Mouse (Mus musculus): ENCODE data around the gene Dtymk. TPM values are rescaled to one million over a fixed set of nuclear protein-coding genes. Genes with fewer than 3 reads are reported as not detected.
"Not testable (repeated sequence)": the region's sequence is repeated elsewhere in the genome, so short reads cannot be mapped to it uniquely, and the experiment has no call there.

The Dtymk gene
- polyA plus RNA-seq, 1 experiment = 111 TPM

DNA sequence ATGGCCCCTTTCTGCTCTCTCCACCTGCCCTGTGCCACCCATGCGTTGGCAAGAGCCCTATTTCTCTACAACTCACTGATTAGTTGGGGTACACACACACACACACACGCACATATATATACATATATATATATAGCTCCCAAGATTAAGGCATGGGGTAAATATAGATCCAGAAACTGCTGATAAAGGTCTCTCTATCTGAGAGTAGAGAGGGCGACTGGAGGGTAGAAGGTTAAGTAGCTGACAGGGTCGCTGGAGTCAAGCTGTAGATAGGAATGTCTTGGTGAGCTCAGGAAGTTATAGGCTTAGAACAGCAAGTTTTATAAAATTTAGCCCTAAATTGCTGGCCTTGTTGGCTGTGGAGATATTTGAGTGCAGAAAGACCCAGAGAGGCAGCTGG lies 3.1 kb upstream of the Dtymk start:
- no peak for DNase-seq (ENCODE audit: low spot score)

DNA sequence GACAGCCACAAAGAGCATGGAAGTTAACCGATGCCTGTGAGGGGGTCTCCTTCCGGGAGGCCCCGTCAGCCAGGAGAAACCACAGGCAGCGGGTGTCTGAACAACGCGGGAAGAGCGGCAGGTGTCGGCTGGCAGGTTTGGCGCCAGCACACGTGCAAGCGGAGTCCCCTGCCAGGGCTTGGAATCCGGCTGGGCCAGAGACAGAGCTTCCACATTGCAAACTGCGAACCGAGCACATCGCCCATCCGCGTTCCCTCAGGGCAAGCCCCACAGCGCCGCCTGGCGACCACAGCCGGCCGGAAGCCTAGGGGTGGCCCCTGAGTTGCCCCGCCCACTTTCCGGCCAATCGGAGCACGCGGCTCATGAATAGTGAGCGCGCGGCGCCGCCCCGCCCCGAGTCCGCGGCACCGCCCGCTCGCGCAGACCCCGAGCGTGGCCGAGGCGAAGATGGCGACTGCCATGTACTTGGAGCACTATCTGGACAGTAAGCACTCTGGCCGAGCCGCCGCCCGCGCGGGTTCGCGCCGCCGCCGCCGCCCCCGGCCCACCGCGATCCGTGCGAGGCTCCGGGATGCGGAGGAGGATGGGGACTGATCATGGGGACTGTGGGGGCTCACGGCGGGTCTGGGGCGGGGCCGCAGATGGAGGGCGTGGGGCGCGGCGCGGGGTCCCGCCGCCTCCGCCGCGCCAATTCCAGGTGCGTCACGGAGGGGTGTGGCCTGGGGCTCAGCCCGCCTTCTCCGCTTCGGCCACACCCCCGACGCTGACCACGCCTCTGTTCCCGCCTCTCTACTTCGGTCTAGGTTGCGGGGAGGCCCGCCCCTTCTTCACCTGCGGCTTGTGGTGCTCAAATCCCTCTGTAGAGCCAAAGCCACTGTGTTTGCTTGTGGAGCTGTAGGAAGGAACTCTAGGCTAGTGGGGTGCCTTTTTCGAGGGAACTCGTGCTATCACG lies 2.1 kb upstream of the Dtymk start, which contains the start of gene Ing5:
Gene Ing5, plus strand, starts transcription at position 410 of the 952 bp plus-strand sequence.
- DNase-seq (ENCODE audit: low spot score) = peak; percentile 100

DNA sequence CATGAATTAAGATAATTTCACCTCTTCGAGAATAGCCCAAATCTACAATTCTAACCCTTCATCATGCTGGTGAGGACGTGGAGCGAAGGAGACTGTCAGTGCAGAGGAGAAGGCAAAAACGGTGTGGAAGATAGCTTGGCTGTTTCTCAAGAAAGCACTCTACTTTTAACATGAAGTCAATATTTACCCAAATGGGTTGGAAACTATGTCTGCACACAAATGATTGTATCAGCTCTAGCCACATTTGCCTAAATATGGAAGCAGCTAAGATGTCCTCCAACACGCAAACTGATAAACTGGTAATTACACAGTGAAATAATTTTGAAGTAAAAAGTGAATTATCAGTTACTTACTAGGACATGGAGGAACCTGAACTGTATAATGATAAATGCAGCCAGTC lies 1.0 kb upstream of the Dtymk start:
- no peak for DNase-seq (ENCODE audit: low spot score)

DNA sequence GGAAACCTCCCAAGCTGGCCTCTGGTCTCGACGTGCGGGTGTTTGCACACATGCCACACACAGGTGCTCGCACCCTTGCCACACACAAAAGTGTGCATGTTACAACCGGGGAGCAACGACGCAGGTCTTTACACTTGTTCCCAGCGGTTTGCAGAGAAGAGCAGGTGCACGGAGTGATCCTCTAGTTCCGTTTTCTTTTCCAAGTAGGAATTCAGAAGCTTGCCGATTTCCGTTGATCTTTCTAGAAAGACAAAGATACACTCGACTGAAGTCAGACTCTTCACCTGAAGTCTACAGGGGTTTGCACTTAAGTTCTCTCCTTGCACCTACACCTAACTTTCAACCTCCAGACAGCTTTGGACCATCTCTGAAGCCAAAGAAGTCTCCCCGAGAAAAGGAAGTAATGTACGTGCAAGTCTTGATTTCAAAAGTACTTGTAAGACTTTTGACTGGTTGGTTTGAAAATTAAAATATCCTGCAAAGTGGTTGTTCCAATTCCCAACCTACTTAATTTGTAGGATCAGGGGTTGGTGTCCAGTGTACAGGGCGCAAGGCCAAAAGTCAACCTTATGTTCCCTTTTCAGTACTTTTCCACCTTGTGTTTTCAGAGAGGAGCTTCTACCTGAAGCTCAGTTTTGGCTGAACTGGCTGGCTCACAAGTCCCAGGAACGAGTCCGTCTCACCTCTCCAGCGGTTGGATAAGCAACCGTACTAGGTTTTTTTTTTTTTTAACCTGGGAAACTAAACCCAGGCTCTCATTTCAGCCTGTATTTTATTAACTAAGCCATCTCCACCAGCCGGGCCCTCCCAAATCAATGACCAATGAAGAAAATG lies 847 bp downstream of the Dtymk start:
- DNase-seq (ENCODE audit: low spot score) = no peak

DNA sequence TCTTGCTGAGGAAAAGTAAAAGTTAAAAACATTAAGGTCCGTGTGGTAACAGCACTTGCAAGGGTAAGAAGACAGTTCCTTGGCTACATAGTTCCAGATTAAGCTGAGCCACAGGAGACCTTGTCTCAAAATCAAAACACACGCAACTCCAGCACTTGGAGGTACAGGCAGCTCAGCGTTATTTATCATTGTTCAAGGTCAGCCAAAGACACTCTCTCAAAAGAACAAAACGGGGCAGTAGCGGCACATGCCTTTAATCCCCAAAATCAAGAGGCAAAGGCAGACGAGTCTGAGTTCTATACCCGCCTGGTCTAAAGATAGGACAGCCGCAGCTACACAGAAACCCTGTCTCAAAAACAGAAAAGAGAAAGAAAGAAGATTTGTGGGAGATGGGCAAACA lies 5.8 kb downstream of the Dtymk start:
- DNase-seq (ENCODE audit: low spot score) = no peak

DNA sequence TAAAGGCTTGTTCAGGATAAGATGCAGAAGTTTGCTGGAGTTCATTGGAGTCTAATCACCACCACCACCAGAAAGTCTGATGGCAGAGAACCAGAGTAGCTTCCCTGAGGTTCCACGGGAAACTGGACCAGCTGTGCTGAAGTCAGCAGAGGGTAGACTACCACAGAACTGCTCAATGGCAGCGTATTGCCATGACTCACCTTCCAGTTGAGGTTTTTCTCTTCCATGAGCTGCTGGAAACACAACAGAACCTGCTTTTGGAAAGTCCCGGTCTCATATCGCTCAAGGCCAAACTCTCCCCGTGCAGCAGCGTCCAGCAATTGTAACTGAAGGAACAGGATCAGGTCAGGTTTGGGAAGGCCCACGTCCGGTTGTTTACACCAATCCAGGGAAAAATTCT lies 7.2 kb downstream of the Dtymk start:
- DNase-seq (ENCODE audit: low spot score) = no peak

DNA sequence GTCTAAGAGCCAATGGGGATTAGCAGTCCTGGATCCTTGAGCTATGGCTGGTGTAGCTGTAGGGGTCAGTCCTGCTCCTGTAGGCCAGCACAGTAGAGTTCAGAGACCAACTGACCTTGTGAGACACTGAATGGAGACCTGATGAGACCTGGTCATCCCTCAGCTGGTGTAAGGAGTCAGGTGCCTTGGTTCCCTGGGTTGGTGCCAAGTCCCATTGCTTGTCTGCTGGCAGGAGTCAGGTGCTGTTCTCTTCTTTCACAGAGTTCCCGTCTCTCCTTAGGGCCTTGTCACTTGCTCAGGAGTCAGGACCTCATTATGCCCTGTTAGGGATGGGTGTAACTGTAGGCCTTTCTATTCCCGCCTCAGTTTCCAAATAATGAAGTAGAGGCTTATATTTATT lies 14.8 kb downstream of the Dtymk start:
- DNase-seq (ENCODE audit: low spot score) = no peak

DNA sequence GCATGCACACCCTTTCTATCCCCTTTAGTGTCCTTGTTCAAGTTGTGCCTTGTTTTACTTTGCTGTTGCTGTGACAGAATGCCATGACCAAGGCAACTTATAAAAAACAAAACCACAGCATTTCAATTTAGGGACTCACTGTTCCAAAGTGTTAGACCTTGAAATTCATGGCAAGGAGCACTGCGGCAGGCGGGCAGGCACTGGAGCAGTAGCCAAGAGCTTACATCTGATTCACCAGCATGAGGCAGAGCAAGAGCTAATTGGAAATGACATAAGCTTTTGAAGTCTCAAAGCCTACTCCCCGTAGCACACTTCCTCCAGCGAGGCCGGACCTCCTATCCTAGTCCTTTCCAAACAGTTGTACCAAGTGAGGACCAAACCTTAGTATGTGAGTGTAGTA lies 25.0 kb downstream of the Dtymk start:
- no peak for DNase-seq (ENCODE audit: low spot score)

DNA sequence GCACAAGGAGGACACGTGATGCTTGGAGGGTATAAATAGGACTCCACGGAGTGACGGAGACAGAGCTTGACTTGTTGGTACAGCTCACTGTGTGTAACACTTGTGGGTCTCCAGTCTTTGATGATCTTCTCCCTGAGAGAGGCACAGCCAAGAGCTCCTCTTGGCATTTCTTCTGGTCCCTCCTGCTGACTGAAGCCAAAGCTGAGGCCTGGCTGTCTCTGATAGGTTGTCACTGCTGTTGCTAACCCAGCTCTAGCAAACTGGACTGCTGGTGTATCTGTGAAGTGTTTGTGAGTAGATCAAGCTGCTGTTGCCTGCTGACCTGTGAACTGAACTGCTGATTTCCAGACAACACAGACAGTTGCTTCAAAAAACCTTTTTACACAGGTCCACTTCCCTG lies 31.8 kb downstream of the Dtymk start:
- no peak for DNase-seq (ENCODE audit: low spot score)

DNA sequence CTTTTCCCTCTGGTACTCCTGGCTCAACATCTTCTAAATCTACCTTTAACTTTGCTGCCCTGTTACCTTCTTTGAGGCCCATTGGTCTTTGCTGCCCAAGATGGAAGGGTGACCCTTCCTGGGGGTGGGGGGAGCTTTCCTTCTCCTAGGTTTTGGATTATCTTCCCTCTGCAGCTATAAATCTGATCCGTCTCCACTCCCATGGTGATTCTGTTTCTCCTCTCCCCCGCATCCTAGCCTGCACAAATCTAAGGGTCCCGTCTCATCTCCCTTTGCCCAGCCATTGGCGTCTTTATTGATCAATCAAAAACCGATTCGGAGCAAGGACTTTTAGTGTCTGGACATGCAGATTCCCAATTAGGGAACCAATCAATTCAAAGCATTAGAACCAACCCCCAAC lies 34.1 kb downstream of the Dtymk start:
- no peak for DNase-seq (ENCODE audit: low spot score)

DNA sequence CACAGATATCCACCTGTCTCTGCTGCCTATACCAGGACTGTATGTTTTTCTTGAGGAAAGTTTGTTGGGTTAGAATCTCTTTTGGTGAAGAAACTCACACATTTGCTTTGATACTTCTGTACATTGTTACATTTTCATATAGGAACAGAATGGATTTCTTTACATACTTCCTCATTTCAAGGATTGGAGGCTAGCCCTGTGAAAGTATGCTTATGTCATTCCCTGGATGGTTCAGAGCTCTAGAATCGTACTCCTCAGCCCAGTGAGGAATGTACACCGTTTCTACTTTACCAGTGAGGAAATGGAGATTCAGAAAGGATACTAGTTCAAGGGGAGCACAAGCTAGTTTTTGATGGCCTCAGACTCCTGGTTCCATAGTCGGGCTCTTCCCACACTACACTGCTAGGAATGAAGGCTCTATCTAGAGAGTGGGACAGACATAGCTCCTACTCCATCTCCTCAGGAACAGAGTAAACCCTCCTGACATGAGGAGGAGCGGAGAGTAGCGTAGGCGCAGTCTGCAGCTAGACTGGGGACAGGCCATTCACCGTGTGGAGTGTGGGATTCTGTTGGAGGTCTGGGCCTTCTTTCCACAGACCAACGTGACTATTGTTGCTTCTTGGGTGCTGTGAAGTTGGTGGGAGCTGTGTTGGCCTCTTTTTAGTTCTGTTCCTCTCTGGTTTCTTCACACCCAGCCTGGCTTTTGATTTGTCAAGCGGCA lies 36.7 kb downstream of the Dtymk start:
- no peak for DNase-seq (ENCODE audit: low spot score)

DNA sequence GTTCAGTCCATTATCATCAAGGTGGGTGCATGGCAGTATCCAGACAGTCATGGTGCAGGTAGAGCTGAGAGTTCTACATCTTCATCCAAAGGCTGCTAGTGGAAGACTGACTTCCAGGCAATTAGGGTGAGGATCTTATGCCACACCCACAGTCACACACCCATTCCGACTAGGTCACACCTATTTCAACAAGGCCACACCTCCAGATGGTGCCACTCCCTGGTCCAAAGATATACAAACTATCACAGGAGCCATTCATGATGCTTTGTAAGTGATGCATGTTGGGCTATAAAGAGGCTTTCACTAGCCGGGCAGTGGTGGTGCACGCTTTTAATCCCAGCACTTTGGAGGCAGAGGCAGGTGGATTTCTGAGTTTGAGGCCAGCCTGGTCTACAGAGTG lies 38.2 kb downstream of the Dtymk start:
- not testable (repeated sequence) for DNase-seq (ENCODE audit: low spot score)

DNA sequence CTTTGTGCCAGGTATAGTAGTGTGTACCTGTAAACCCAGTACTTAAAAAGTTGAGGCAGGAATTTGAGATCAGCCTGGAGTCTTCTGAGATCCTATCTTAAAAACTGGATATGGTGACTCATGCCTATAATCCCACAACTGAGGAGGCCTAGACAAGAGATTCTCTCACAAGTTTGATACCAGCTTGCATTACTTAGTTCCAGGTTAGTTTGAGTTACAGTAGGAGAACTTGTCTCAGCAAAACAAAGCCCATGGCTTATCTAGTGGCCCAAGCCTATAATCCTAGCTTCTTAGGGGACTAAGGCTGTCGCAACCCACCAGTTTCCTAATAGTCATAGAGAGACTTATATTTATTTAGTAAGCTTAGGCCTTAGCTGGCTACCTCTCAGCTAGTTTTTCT lies 41.7 kb downstream of the Dtymk start:
- DNase-seq (ENCODE audit: low spot score) = no peak

DNA sequence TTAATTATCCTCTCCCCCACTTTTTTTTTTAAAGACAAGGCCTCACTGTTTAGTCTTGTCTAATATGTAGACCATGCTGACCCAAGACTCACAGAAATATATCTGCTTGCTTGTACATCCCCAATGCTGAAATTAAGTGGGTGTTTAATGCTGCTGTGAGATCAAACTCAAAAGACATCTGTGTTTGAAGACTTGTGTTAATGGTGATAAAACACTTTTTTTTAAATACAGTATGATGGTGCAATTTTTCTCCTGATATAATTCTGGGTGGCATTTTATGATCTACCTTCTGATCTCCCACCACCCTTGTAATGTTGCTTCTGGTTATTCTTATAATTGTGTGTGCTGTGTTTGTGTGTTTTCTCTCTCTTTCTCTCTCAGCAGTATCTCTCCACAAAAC lies 45.6 kb downstream of the Dtymk start:
- no peak for DNase-seq (ENCODE audit: low spot score)

DNA sequence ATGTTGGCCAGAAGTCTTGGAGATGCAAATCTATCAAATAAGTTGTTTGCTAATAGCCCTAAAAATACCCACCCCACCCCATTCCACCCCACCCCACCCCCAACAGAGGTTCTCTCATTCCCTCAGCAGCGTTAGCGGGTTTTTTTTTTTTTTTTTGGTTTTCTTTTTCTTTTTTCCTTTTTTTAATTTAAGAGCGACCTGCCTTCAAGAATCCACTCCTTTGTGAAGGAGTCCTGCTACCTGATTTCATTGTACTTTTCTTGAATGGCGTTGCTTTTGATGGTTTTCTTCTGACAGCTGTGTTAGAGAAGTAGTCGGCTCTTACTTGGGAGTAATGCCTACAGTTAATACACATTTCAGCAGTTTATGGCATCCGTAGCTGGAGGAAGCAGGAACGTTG lies 46.1 kb downstream of the Dtymk start:
- no peak for DNase-seq (ENCODE audit: low spot score)

DNA sequence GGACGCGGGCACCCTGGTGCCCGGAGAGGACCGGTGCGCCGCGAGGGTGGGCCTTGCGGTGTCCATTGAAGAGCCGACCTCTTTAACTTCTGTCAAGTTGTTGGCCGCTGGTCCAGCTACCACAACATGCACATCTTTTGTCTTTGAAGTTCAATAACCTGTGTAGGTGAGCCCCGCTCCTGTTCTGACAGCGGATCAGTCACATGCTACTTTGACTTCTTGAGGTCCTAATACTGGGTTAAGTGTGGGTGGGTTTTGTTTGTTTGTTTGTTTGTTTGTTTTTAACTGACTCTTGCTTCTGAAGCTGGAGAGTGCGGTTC lies 46.5 kb downstream of the Dtymk start:
- DNase-seq (ENCODE audit: low spot score) = no peak

DNA sequence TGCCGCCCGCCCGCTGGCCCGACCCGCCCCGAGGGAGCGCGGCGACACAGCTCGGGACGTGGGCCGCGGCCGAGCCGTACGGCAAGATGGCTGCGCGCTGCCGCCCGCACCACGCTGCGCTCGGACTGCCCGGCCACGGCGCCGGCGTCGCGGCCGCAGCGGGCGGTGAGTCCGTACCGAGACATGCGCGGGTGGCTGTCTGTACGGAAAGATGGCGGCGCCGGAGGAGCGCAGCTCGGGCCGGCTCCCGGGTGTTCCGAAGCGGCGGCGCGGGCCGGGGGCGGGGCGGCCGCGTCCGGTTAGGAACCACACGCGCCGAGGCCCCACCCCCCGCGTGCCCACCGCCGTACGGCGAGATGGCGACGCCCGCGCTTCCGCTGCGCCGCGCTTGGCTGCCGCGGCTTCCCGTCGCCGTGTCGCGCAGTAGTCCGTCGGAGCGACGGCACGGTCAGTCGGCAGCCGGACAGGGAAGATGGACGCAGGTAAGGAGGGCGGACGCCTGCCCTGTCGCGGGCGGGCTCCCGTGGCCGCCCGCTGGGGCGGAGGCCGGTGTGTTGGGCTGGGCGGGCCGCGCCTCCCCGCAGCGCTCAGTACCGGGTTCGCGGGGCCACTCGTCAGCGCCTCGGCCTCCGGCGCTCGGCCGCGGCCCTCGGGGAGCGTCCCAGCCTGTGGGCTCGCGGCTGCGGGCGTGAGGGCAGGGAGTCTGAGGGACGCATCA lies 47.0 kb downstream of the Dtymk start, which contains the start of gene Thap4:
Gene Thap4, minus strand, starts transcription at position 292 of the 718 bp plus-strand sequence.
- peak; percentile 91 for DNase-seq (ENCODE audit: low spot score)

DNA sequence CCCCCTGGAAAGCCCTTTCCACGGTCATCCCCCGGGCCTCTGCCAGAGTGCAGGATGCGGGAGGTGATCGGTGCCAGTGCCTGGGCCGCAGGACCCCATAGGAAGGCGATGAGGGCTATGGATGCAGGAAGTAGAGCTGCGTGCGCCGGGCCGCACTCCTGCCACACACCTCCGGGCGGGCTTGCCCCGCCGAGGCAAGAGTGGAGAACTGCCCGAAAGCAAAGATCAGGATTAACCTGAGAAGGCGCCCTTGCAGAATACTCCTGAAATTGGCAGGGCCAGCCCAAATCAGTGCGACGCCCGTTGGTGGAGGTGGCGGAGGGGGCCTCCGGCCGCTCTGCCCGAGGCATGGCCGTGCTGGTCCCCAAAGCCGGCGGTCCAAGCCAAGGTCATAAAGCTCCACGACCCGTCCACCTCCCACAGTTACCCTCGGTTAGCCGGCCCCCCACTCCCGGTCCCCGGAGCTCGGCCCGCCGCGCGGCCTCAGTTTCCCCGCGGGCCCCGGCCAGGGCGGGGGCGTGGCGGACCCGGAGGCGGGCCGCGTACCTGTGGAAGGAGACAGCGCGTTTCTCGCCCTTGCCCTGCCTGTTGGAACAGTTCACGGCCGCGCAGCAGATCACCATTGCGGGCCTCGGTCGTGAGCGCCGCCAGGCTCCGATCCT lies 47.7 kb downstream of the Dtymk start:
- DNase-seq (ENCODE audit: low spot score) = peak; percentile 58

DNA sequence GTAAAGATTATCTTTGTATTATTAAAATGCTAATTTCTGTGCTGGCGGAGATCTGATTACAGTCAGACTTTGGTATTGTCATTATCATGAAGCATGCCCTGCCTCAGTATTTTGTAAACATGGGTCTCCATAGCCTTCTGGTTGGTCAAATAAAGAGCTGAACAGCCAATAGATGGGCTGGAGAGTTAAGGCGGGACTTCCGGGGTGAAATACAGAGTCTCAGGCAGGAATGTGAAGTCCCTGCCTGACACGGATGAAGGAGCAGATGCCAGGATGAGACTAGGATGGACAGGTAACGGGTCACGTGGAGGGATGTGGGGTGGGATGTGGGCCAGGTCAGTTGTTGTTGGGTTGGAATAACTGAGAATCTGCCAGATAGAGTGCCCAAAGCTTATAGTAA lies 50.4 kb downstream of the Dtymk start, which contains the start of gene Atg4b:
Gene Atg4b, plus strand, starts transcription at position 211 of the 400 bp plus-strand sequence.
- no peak for DNase-seq (ENCODE audit: low spot score)

DNA sequence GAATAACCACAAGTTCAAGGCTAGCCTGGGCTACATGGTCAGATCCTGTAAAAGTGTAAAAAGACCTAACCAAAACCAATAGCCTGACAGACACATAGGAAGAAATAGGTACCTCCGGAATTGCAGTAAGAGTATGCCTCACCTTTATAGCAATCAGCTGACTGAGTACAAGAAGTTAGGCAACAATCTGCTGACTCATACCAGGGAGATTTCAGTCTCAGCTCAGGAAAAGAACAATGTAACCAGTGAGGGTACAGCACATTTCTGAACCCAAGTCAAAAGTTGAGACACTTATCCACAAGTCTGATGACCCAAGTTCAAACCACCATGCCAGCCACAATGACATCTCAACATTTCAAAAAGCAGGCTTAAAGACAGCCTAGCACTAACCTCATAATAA lies 53.2 kb downstream of the Dtymk start:
- DNase-seq (ENCODE audit: low spot score) = no peak

DNA sequence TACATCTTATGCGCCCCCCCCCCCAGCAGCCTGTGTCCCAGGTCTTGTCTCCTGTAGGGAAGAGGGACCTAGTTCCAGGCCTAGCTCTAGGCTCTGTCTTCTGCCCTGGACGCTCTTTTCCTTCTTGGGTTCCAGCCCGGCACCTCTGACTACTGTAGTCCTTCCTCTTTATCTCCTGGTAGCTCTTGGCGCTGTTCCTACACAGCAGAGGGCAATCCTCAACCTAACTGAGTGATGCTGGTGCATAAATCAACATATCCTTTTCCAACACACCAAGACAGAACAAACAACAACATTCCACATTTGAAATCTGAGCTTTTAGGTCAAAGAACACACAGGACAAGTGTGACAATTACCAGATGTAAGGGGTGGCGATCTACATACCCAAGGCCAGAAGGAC lies 55.6 kb downstream of the Dtymk start:
- no peak for DNase-seq (ENCODE audit: low spot score)
